Mouse (Mus musculus) brain, embryonic 14.5 days (tissue): ENCODE results near the gene Smim24.

Experiments
- CTCF ChIP-seq: fragments of 200-500 bp; IDR thresholded peaks from 2 replicates; pipeline ENCODE4 v1.5.1; 2012; ENCODE audit warnings: inconsistent platforms, mild to moderate bottlenecking, moderate library complexity, borderline replicate concordance; ENCODE audit not compliant: insufficient read depth, insufficient read length; ENCODE audit errors: extremely low read depth
- POLR2A ChIP-seq: fragments of 200-500 bp; IDR thresholded peaks from 2 replicates; pipeline ENCODE4 v1.6.1; 2012; ENCODE audit warnings: mild to moderate bottlenecking, inconsistent platforms, borderline replicate concordance; ENCODE audit not compliant: poor library complexity, insufficient read depth, insufficient read length, severe bottlenecking; ENCODE audit errors: extremely low read depth

GRCm38 (mm10) chr10:81346453-81347067, 46.3 kb upstream of the Smim24 start:
- TF ChIP-seq POLR2A (no peak), CTCF (peak; percentile 43; the same call in 1 of the 2 replicates)
